Mouse (Mus musculus) limb, embryonic 13.5 days (tissue): ENCODE results near the gene Acrv1. TPM values are rescaled to one million over a fixed set of nuclear protein-coding genes. Genes with fewer than 3 reads are reported as not detected.
A peak's percentile ranks its signal among the peaks of the same experiment; 100 is the strongest.
"Not testable (repeated sequence)": the region's sequence is repeated elsewhere in the genome, so short reads cannot be mapped to it uniquely, and the experiment has no call there.

Experiments used
- ATAC-seq: fragments of 200-750 bp; cut with Nextera tagmentation; 2 replicates; pipeline ENCODE4 v1.8.0; 2017; ENCODE audit warnings: low read depth, moderate number of reproducible peaks, moderate TSS enrichment; ENCODE audit not compliant: low FRiP score
- H3K27ac ChIP-seq: fragments of 300-500 bp; sonication (generic); 2 replicates; pipeline ENCODE4 v1.5.1; 2015; ENCODE audit warnings: inconsistent platforms, mild to moderate bottlenecking, moderate library complexity
- H3K27me3 ChIP-seq: fragments of 300-500 bp; sonication (generic); 2 replicates; pipeline ENCODE4 v1.6.1; 2015; ENCODE audit warnings: mild to moderate bottlenecking, inconsistent platforms
- H3K36me3 ChIP-seq: fragments of 300-500 bp; sonication (generic); 2 replicates; pipeline ENCODE4 v1.6.1; 2015; ENCODE audit warnings: inconsistent platforms, mild to moderate bottlenecking, moderate library complexity
- H3K4me1 ChIP-seq: fragments of 300-500 bp; sonication (generic); 2 replicates; pipeline ENCODE4 v1.6.1; 2015; ENCODE audit warnings: inconsistent platforms
- H3K4me2 ChIP-seq: fragments of 300-500 bp; sonication (generic); replicated peaks from 2 replicates; pipeline ENCODE4 v1.6.1; 2015; ENCODE audit warnings: inconsistent platforms, mild to moderate bottlenecking, moderate library complexity
- H3K4me3 ChIP-seq: fragments of 300-500 bp; sonication (generic); 2 replicates; pipeline ENCODE4 v1.5.1; 2015; ENCODE audit warnings: moderate library complexity, mild to moderate bottlenecking, inconsistent platforms
- H3K9ac ChIP-seq: fragments of 300-500 bp; sonication (generic); 2 replicates; pipeline ENCODE4 v1.6.1; 2015; ENCODE audit warnings: mild to moderate bottlenecking, inconsistent platforms
- H3K9me3 ChIP-seq: fragments of 300-500 bp; sonication (generic); 2 replicates; pipeline ENCODE4 v1.6.1; 2016; ENCODE audit warnings: inconsistent platforms
- WGBS: fragments of 180-500 bp; shearing (Covaris S2); methylation state at CpG from one replicate; pipeline ENCODE4 v1.1.7; 2015; 5-methylcytosine and 5-hydroxymethylcytosine counted together
- polyA plus RNA-seq: library from polyadenylated mRNA; unstranded; fragments of >200 nt; fragmentation: Nextera tagmentation; extraction: Ambion mirVana; gene quantifications from 2 replicates; pipeline ENCODE4 v1.2.1, GENCODE M21; 2015

The Acrv1 gene
- polyA plus RNA-seq = not detected in 2 replicates

- no peak within 1 kb of the TSS for H3K9ac ChIP-seq
- H3K27me3 ChIP-seq = no peaks in the 10 kb centered on the region
- H3K36me3 ChIP-seq = no peaks in the 10 kb centered on the region
- no peak within 1 kb of the TSS for H3K4me3 ChIP-seq
- no peaks in the 10 kb centered on the region for H3K4me1 ChIP-seq
- H3K27ac ChIP-seq = no peak within 1 kb of the TSS
- H3K9me3 ChIP-seq = no peaks in the 10 kb centered on the region
- H3K4me2 ChIP-seq = no peak within 1 kb of the TSS
- WGBS = 62% methylated on average over 1 of the region's 1 CpGs
- no peak for ATAC-seq
Measured at GRCm38 (mm10) chr9:36692920-36693319, at the start of gene Acrv1. TSS of gene Acrv1 (plus strand) at chr9:36693220.

GRCm38 (mm10) chr9:36643276-36643675, 49.7 kb upstream of the Acrv1 start, which contains the start of gene A630095E13Rik:
TSS of gene A630095E13Rik (minus strand) at chr9:36643376.
- not testable (repeated sequence) for H3K36me3 ChIP-seq, H3K27ac ChIP-seq, H3K27me3 ChIP-seq, H3K4me2 ChIP-seq, H3K4me3 ChIP-seq, H3K4me1 ChIP-seq, H3K9ac ChIP-seq, ATAC-seq, H3K9me3 ChIP-seq
- 66% methylated on average over 3 of the region's 3 CpGs for WGBS

GRCm38 (mm10) chr9:36681424-36681823, 11.6 kb upstream of the Acrv1 start:
- no peak overlapping the region for H3K4me2 ChIP-seq
- H3K4me3 ChIP-seq = no peak overlapping the region
- ATAC-seq = no peak
- 64% methylated on average over 2 of the region's 2 CpGs for WGBS
- no peaks in the 10 kb centered on the region for H3K36me3 ChIP-seq
- H3K9me3 ChIP-seq = no peaks in the 10 kb centered on the region
- no peaks in the 10 kb centered on the region for H3K27me3 ChIP-seq
- no peak overlapping the region for H3K9ac ChIP-seq
- H3K27ac ChIP-seq = no peak overlapping the region
- H3K4me1 ChIP-seq = no peaks in the 10 kb centered on the region

- H3K9me3 ChIP-seq = no peaks in the 10 kb centered on the region
- H3K4me1 ChIP-seq = no peaks in the 10 kb centered on the region
- no peak for ATAC-seq
- H3K27me3 ChIP-seq = no peaks in the 10 kb centered on the region
- no peak overlapping the region for H3K4me2 ChIP-seq
- H3K27ac ChIP-seq = no peak overlapping the region
- no peaks in the 10 kb centered on the region for H3K36me3 ChIP-seq
- H3K4me3 ChIP-seq = no peak overlapping the region
- H3K9ac ChIP-seq = no peak overlapping the region
Measured at GRCm38 (mm10) chr9:36687329-36687728, 5.7 kb upstream of the Acrv1 start.

DNA sequence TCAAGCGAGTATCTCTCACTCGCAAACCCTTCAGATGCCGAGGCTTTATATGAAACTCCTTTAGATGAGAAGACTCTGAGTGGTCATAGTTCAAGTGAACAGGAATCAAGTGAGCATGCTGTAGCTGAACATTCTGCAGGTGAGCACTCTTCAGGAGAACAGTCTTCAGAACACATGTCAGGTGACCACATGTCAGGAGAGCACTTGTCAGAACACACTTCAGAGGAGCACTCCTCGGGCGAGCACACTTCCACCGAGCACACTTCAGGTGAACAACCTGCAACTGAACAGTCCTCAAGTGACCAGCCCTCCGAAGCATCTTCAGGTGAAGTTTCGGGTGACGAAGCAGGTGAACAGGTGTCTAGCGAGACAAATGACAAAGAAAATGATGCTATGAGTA, 1.3 kb downstream of the Acrv1 start:
- Histone ChIP-seq H3K9ac (no peak overlapping the region), H3K27ac (no peak overlapping the region), H3K9me3 (no peaks in the 10 kb centered on the region), H3K4me2 (no peak overlapping the region), H3K36me3 (no peaks in the 10 kb centered on the region), H3K4me1 (no peaks in the 10 kb centered on the region), H3K4me3 (no peak overlapping the region), H3K27me3 (no peaks in the 10 kb centered on the region)
- WGBS = 92% methylated on average over 10 of the region's 10 CpGs
- no peak for ATAC-seq

- Histone ChIP-seq H3K9ac (no peak overlapping the region), H3K9me3 (no peaks in the 10 kb centered on the region), H3K27me3 (no peaks in the 10 kb centered on the region), H3K4me3 (no peak overlapping the region), H3K4me2 (no peak overlapping the region), H3K36me3 (peaks cover 27% of the 10 kb centered on the region), H3K27ac (no peak overlapping the region), H3K4me1 (no peaks in the 10 kb centered on the region)
- 88% methylated on average over 3 of the region's 3 CpGs for WGBS
- no peak for ATAC-seq
Measured at GRCm38 (mm10) chr9:36705923-36706322, 12.9 kb downstream of the Acrv1 start.

DNA sequence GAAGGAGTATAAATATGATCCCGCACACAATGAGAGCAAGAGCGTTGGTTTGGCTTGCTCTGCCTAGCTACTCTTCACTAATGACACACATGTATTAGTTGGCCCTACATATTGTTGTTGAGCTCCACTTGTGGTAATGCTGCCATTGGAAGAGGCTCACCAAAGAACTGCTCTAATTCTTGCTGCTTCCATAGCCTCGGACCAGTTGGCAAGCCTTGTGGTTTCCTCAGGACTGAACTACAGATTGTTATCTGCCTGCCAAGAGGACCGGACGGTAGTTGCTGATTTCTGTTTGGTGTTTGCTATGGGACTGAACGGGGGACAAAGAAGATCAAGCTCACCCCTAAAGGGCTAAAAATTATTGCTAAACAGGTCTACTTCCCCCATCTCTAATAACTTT, 14.3 kb downstream of the Acrv1 start:
- no peak overlapping the region for H3K4me3 ChIP-seq
- 97% methylated on average over 6 of the region's 6 CpGs for WGBS
- no peak for ATAC-seq
- no peaks in the 10 kb centered on the region for H3K27me3 ChIP-seq
- no peaks in the 10 kb centered on the region for H3K4me1 ChIP-seq
- H3K9ac ChIP-seq = no peak overlapping the region
- H3K4me2 ChIP-seq = no peak overlapping the region
- H3K36me3 ChIP-seq = peaks cover 33% of the 10 kb centered on the region
- H3K27ac ChIP-seq = no peak overlapping the region
- H3K9me3 ChIP-seq = no peaks in the 10 kb centered on the region

GRCm38 (mm10) chr9:36716624-36717023, 23.6 kb downstream of the Acrv1 start:
- H3K36me3 ChIP-seq = peaks cover 47% of the 10 kb centered on the region
- 75% methylated on average over 3 of the region's 3 CpGs for WGBS
- H3K4me2 ChIP-seq = no peak overlapping the region
- no peak overlapping the region for H3K27ac ChIP-seq
- no peak overlapping the region for H3K9ac ChIP-seq
- no peaks in the 10 kb centered on the region for H3K27me3 ChIP-seq
- no peak overlapping the region for H3K4me3 ChIP-seq
- no peaks in the 10 kb centered on the region for H3K4me1 ChIP-seq
- H3K9me3 ChIP-seq = no peaks in the 10 kb centered on the region
- no peak for ATAC-seq

DNA sequence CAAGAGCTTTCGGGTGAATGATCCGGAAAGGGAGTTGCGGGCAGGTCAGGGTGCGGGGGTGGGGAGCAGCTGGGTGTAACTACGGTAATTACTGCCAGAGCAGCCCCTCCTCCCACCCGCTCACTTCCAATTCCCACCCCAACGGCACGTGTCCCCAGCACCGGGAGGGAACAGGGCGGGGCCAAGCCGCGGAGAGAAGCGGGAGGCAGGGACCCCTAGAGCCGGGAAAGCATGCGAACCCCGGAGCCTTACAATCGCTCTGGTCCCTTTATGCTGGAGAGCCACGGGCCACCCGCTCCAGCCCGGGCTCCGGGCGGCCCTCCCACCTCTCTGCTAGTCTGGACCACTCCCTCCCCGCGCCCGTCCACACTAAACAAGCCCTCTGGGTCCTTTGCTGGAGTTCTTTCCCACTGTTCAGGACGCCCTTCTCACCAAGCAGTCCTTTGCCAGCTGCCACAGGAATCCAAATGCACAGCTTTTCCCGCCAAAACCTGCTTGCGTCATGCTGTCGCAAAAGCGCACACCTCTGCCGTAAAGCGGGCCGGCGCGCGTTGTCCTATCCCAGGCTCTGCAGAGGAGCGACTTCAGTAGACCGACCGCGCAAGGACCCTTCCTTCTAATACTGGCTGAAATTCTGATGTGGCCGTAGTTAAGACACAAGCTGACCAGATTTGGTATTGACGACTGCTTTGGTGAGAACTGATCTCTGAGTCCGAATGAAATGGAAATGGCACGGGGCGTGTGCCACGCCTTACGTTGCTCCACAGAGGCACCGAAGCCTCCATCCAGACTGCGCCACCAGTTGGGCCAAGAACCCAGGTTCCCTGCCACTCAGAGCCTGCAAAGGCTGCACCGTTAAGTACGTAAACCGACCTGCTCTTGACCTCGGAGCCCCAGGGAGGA, 33.4 kb downstream of the Acrv1 start:
- peak overlapping the region; percentile 93 for H3K27ac ChIP-seq
- WGBS = under 1% methylated on average over 52 of the region's 53 CpGs
- peak overlapping the region; percentile 72 for H3K4me3 ChIP-seq
- H3K9me3 ChIP-seq = no peaks in the 10 kb centered on the region
- H3K27me3 ChIP-seq = no peaks in the 10 kb centered on the region
- peak overlapping the region; percentile 81 for H3K9ac ChIP-seq
- H3K4me1 ChIP-seq = peaks cover 17% of the 10 kb centered on the region
- peak overlapping the region; percentile 83 for H3K4me2 ChIP-seq
- H3K36me3 ChIP-seq = peaks cover 37% of the 10 kb centered on the region
- peak; percentile 95 for ATAC-seq

GRCm38 (mm10) chr9:36727034-36727755, 34.2 kb downstream of the Acrv1 start, which contains the start of gene Chek1:
TSS of gene Chek1 (minus strand) at chr9:36727065.
- peak within 1 kb of the TSS; percentile 72 for H3K4me3 ChIP-seq
- peak within 1 kb of the TSS; percentile 81 for H3K9ac ChIP-seq
- no peak for ATAC-seq
- H3K27ac ChIP-seq = peak within 1 kb of the TSS; percentile 93
- H3K4me2 ChIP-seq = peak within 1 kb of the TSS; percentile 83
- 5% methylated on average over 12 of the region's 12 CpGs for WGBS
- no peaks in the 10 kb centered on the region for H3K9me3 ChIP-seq
- no peaks in the 10 kb centered on the region for H3K27me3 ChIP-seq
- H3K36me3 ChIP-seq = peaks cover 35% of the 10 kb centered on the region
- peaks cover 17% of the 10 kb centered on the region for H3K4me1 ChIP-seq
